Mouse (Mus musculus) liver, embryonic 11.5 days (tissue): ENCODE measurements around the gene Mob3b. TPM values are rescaled to one million over a fixed set of nuclear protein-coding genes. Genes with fewer than 3 reads are reported as not detected.

Source experiments
- ATAC-seq: fragments of 200-750 bp; cut with Nextera tagmentation; replicated peaks from 2 replicates; pipeline ENCODE4 v1.8.0; 2017; ENCODE audit warnings: moderate number of reproducible peaks, mild to moderate bottlenecking, moderate TSS enrichment, moderate library complexity; ENCODE audit not compliant: low FRiP score
- DNase-seq: peaks from one replicate; pipeline ENCODE4 v3.0.0-alpha.2; 2017; ENCODE audit warnings: low spot score
- H3K27ac ChIP-seq: fragments of 300-500 bp; sonication (generic); 2 replicates; pipeline ENCODE4 v1.5.1; 2014; ENCODE audit warnings: mild to moderate bottlenecking, low read depth, low read length, control low read depth
- H3K27me3 ChIP-seq: fragments of 300-500 bp; sonication (generic); replicated peaks from 2 replicates; pipeline ENCODE4 v1.6.1; 2014; ENCODE audit warnings: low read length, mixed read lengths; ENCODE audit not compliant: control insufficient read depth, insufficient read depth
- H3K36me3 ChIP-seq: fragments of 300-500 bp; sonication (generic); 2 replicates; pipeline ENCODE4 v1.6.1; 2014; ENCODE audit warnings: mild to moderate bottlenecking, low read length, moderate library complexity, mixed read lengths; ENCODE audit not compliant: control insufficient read depth, insufficient read depth
- H3K4me1 ChIP-seq: fragments of 300-500 bp; sonication (generic); replicated peaks from 2 replicates; pipeline ENCODE4 v1.6.1; 2014; ENCODE audit warnings: low read length, mixed read lengths; ENCODE audit not compliant: control insufficient read depth, insufficient read depth
- H3K4me2 ChIP-seq: fragments of 300-500 bp; sonication (generic); 2 replicates; pipeline ENCODE4 v1.6.1; 2014; ENCODE audit warnings: mild to moderate bottlenecking, control low read depth, moderate library complexity
- H3K4me3 ChIP-seq: fragments of 300-500 bp; sonication (generic); 2 replicates; pipeline ENCODE4 v1.5.1; 2014; ENCODE audit warnings: low read depth, low read length, control low read depth
- H3K9ac ChIP-seq: fragments of 300-500 bp; sonication (generic); 2 replicates; pipeline ENCODE4 v1.6.1; 2014; ENCODE audit warnings: low read depth, low read length, control low read depth
- H3K9me3 ChIP-seq: fragments of 300-500 bp; sonication (generic); 2 replicates; pipeline ENCODE4 v1.6.1; 2016; ENCODE audit warnings: low read length, inconsistent platforms, mixed read lengths; ENCODE audit not compliant: control insufficient read depth
- WGBS: fragments of 180-500 bp; shearing (Covaris S2); extraction: QIAGEN DNeasy Blood & Tissue Kit; methylation state at CpG from one replicate; pipeline ENCODE4 v1.1.7; 2014; 5-methylcytosine and 5-hydroxymethylcytosine counted together
- polyA plus RNA-seq: library from polyadenylated mRNA; unstranded; fragments of >200 nt; fragmentation: Nextera tagmentation; extraction: Ambion mirVana; gene quantifications from 2 replicates; pipeline ENCODE4 v1.2.1, GENCODE M21; 2014

The Mob3b gene
- polyA plus RNA-seq, 1 experiment from 2014 or later: 7.6 TPM

- H3K27me3 ChIP-seq: no peaks in the 10 kb centered on the region
- WGBS: 24% methylated on average over 20 of the region's 20 CpGs
- no peaks in the 10 kb centered on the region for H3K9me3 ChIP-seq
- H3K4me3 ChIP-seq: peak overlapping the region; percentile 73
- peak overlapping the region; percentile 96 for H3K4me2 ChIP-seq
- ATAC-seq (peak; percentile 46), DNase-seq (peak; percentile 55)
- H3K27ac ChIP-seq: peak overlapping the region; percentile 65; the same call in 1 of the 2 replicates
- no peaks in the 10 kb centered on the region for H3K36me3 ChIP-seq
- H3K9ac ChIP-seq: peak overlapping the region; percentile 71; the same call in 1 of the 2 replicates
- 0 out of 2 replicates have a peak, but pooled peaks cover 4% of the 10 kb centered on the region for H3K4me1 ChIP-seq
Observed at GRCm38 (mm10) chr4:35155132-35155922, 2.0 kb downstream of the Mob3b start.

- ATAC-seq (no peak), DNase-seq (no peak)
- H3K4me3 ChIP-seq: no peak overlapping the region
- H3K36me3 ChIP-seq: no peaks in the 10 kb centered on the region
- no peak overlapping the region for H3K9ac ChIP-seq
- no peaks in the 10 kb centered on the region for H3K9me3 ChIP-seq
- 0 out of 2 replicates have a peak, but pooled peaks cover 4% of the 10 kb centered on the region for H3K4me1 ChIP-seq
- no peak overlapping the region for H3K4me2 ChIP-seq
- H3K27ac ChIP-seq: no peak overlapping the region
- no peaks in the 10 kb centered on the region for H3K27me3 ChIP-seq
- 52% methylated on average over 3 of the region's 3 CpGs for WGBS
Observed at GRCm38 (mm10) chr4:35154051-35154450, 3.2 kb downstream of the Mob3b start.

- H3K27me3 ChIP-seq: no peaks in the 10 kb centered on the region
- no peaks in the 10 kb centered on the region for H3K36me3 ChIP-seq
- no peak within 1 kb of the TSS for H3K4me3 ChIP-seq
- no peak within 1 kb of the TSS for H3K9ac ChIP-seq
- H3K9me3 ChIP-seq: no peaks in the 10 kb centered on the region
- no peak within 1 kb of the TSS for H3K4me2 ChIP-seq
- DNase-seq (no peak), ATAC-seq (no peak)
- 73% methylated on average over 4 of the region's 4 CpGs for WGBS
- H3K4me1 ChIP-seq: no peaks in the 10 kb centered on the region
- H3K27ac ChIP-seq: no peak within 1 kb of the TSS
Observed at GRCm38 (mm10) chr4:35151756-35152155, 5.5 kb downstream of the Mob3b start, which contains the start of gene Ifnk. Gene Ifnk (plus strand): TSS chr4:35152056.

GRCm38 (mm10) chr4:35150706-35151105, 6.6 kb downstream of the Mob3b start:
- WGBS: 79% methylated on average over 3 of the region's 3 CpGs
- H3K27ac ChIP-seq: no peak overlapping the region
- H3K27me3 ChIP-seq: no peaks in the 10 kb centered on the region
- no peaks in the 10 kb centered on the region for H3K4me1 ChIP-seq
- no peaks in the 10 kb centered on the region for H3K36me3 ChIP-seq
- H3K9me3 ChIP-seq: no peaks in the 10 kb centered on the region
- DNase-seq (no peak), ATAC-seq (no peak)
- no peak overlapping the region for H3K4me3 ChIP-seq
- H3K9ac ChIP-seq: no peak overlapping the region
- no peak overlapping the region for H3K4me2 ChIP-seq

DNA sequence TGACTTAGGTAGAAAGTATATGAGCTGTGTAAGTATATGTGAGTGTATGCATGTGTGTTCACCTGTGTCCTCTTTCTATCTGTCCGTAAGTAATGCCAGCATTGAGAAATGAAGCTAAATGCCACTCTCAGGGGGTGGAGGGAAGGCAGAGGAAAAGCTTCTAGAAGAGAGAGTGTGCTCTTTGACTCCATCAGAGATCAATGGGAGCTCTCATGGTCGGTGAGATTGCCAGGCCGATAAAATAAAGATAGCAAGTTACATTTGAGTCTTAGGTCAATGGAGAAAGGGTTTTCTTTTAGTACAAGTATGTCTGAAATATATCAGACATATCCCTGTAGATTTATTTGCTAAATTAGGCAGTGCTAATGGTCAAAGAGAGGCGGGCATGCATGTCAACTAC, 9.0 kb downstream of the Mob3b start:
- Histone ChIP-seq H3K36me3 (no peaks in the 10 kb centered on the region), H3K9ac (no peak overlapping the region), H3K4me2 (no peak overlapping the region), H3K27me3 (no peaks in the 10 kb centered on the region), H3K27ac (no peak overlapping the region), H3K9me3 (no peaks in the 10 kb centered on the region), H3K4me3 (no peak overlapping the region), H3K4me1 (no peaks in the 10 kb centered on the region)
- ATAC-seq: no peak
- 80% methylated on average over 4 of the region's 4 CpGs for WGBS
- no peak for DNase-seq

- H3K9ac ChIP-seq: no peak overlapping the region
- no peak overlapping the region for H3K4me2 ChIP-seq
- H3K27ac ChIP-seq: no peak overlapping the region
- no peak overlapping the region for H3K4me3 ChIP-seq
- no peak for DNase-seq
- WGBS: 82% methylated on average over 5 of the region's 5 CpGs
- ATAC-seq: no peak
- H3K27me3 ChIP-seq: no peaks in the 10 kb centered on the region
- H3K9me3 ChIP-seq: no peaks in the 10 kb centered on the region
- H3K36me3 ChIP-seq: no peaks in the 10 kb centered on the region
- no peaks in the 10 kb centered on the region for H3K4me1 ChIP-seq
Observed at GRCm38 (mm10) chr4:35146597-35146996, 10.7 kb downstream of the Mob3b start.

DNA sequence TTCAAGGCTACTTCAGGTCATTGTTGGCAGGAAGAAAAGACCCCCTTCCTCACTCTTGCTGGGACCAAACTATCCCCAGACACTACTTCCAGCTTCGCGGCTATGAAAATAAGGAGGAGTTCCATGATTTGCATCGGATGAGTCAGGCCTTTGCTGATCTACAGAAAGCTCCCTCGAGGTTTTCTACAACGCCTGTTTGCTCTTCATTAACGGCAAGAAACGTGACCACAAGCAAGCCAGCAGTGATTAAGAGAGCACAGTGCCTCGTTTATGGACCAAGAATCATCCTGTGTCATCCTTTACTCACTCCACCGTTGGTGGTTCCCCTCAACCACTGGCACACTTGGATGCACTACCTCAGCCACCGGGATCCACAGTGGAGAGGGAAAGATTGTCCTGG, 11.6 kb downstream of the Mob3b start:
- Histone ChIP-seq H3K27ac (no peak overlapping the region), H3K36me3 (no peaks in the 10 kb centered on the region), H3K9me3 (no peaks in the 10 kb centered on the region), H3K4me3 (no peak overlapping the region), H3K4me2 (no peak overlapping the region), H3K4me1 (no peaks in the 10 kb centered on the region), H3K27me3 (no peaks in the 10 kb centered on the region), H3K9ac (no peak overlapping the region)
- DNase-seq (no peak), ATAC-seq (no peak)
- WGBS: 74% methylated on average over 10 of the region's 10 CpGs

DNA sequence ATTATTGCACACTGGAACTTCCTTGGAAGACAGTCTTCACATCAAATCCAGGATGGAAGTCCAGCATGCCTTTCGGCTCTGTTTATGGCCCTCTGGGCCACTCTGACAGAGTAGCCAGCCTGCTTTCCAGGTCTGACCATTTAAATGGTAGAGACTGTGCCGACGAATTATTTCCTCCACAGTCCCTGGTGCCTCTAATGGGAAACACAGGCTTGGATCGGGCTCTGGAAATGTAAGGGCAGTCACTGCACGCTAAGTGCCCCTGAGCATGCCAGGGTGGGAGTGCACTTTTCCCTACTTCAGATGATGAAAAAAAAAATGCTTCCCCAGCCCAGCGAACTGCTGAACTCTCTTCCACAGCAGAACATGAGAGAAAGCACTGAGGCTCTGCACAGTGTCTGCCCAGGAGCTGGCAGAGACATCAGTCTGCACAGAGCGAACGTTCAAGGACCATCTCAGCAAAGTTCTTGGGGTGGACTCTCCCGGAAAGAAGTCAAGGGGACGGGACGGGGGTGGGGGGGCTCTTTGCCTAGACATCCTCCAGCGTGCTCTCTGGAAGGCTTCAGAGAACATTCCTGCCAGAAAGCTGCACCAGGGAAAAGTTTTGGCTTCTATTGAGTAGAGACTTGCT, 13.7 kb downstream of the Mob3b start:
- no peak overlapping the region for H3K9ac ChIP-seq
- 69% methylated on average over 12 of the region's 12 CpGs for WGBS
- ATAC-seq (no peak), DNase-seq (no peak)
- H3K36me3 ChIP-seq: no peaks in the 10 kb centered on the region
- no peak overlapping the region for H3K4me3 ChIP-seq
- H3K27me3 ChIP-seq: no peaks in the 10 kb centered on the region
- H3K9me3 ChIP-seq: no peaks in the 10 kb centered on the region
- H3K4me2 ChIP-seq: no peak overlapping the region
- H3K4me1 ChIP-seq: no peaks in the 10 kb centered on the region
- H3K27ac ChIP-seq: no peak overlapping the region

DNA sequence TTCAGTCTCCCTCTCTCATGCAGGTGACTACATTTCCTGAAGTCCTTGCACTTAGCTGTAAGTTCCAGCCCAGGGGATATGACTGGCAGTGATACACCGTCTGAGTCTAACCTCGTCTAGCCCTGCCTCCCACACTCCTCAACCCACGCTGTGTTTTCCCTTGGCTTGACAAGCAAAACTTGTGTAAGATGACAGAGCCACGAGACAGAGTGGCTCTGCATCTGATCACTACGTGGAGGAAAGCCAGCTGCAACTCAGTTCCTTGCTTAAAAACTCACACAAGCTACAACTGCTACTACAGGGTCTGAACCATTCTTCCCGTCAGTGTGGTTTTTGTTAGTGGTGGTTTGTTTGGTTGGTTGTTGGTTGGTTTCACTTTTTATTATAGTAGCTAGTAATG, 17.0 kb downstream of the Mob3b start:
- no peak for ATAC-seq

More for the DNA sequence above, 17.0 kb downstream of the Mob3b start:
- Histone ChIP-seq H3K27me3 (no peaks in the 10 kb centered on the region), H3K9me3 (no peaks in the 10 kb centered on the region), H3K4me3 (no peak overlapping the region), H3K4me2 (no peak overlapping the region), H3K36me3 (no peaks in the 10 kb centered on the region), H3K4me1 (peaks cover 12% of the 10 kb centered on the region), H3K9ac (no peak overlapping the region), H3K27ac (no peak overlapping the region)
- DNase-seq: no peak
- 63% methylated on average over 6 of the region's 6 CpGs for WGBS
